Mouse (Mus musculus): Measurements from ENCODE around the gene Rpl21.

The Rpl21 gene

GRCm38 (mm10) chr5:146832769-146833448 is at the start of gene Rpl21:
Gene Rpl21 (plus strand): TSS chr5:146832890.
- DNase-seq (ENCODE audit: low spot score), result peak; percentile 91

DNA sequence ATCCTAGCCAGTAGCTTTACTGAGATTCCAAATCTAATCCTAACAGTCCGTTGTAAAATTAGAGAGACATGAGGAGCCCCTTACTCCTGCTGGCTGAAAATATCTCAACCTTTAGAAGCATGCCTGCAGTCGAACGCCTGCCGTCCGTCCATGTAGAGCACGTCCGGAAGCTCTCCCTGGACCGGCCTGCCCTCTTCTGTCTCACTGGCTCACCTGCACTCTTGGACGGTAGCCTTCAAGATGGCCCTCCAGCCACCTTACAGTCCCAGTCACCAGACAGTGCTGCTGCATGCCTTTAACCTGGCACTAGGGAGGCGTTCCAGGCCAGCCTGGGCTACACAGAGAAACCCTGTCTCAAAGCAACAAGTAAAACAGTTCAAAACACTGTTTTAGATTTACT is 49.4 kb upstream of the Rpl21 start:
- DNase-seq (ENCODE audit: low spot score), result no peak

DNA sequence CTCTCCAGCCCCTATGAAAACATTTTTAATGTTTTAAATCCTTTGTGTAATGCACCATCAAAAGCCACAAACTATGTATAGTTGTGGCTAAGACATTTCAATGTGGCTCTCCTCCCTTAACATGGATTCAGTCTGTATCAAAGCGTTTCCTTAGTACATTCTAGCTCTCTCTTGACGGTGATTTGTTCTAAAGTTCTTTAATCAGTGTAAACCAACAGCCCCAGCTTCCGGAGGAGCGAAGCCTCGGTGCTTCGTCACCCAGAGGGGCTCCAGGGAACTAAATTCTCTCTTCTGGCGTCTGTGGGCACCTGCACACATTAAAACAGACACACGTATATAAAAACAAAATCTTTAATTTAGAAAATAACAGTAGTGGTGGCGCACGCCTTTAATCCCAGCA is 48.8 kb upstream of the Rpl21 start:
- no peak for DNase-seq (ENCODE audit: low spot score)

DNA sequence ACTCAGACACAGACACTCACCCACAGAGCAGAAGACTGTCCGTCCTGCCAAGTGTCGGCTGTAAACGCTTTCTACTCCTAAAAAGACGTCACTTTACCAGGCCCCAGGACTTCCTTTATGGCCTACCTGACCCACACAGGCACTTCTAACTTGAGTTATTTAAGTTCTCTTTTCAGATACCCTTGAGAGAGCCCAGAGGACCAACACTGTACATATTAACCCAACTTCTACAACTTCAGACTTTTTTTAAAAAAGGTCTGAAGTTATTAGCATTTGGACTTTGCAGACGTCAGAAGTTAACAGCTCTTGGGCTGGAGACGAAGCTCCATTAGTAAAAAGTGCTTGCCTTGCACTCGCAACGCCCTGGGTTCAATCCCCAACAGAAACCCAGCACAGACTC is 46.6 kb upstream of the Rpl21 start:
- no peak for DNase-seq (ENCODE audit: low spot score)

- DNase-seq (ENCODE audit: low spot score), result no peak
These were observed 43.3 kb upstream of the Rpl21 start for GRCm38 (mm10) chr5:146789413-146789812.

DNA sequence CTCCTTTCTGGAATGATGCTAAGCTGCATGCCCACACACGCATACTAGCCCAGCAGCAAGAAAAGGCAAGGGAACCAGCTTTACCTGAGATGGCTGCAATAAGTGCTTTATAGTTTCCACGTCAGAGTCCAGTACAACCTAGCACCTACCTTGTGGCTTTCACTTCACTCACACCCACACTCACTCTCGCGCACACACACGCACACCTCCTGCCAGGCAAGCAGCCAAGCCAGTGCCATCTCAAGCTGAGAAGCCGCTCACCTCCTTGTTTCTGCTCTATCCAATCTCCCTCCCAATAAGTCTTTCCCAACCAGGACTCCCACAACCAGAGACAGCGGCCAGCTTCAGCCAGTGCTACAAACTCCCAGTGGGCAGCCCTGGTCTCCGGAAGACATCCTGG is 41.7 kb upstream of the Rpl21 start:
- no peak for DNase-seq (ENCODE audit: low spot score)

- no peak for DNase-seq (ENCODE audit: low spot score)
These were observed 40.4 kb upstream of the Rpl21 start for GRCm38 (mm10) chr5:146792140-146792791.

- DNase-seq (ENCODE audit: low spot score), result no peak
These were observed 39.0 kb upstream of the Rpl21 start for GRCm38 (mm10) chr5:146793630-146794083.

- DNase-seq (ENCODE audit: low spot score), result peak; percentile 41
These were observed 38.4 kb upstream of the Rpl21 start for GRCm38 (mm10) chr5:146794084-146794852.

DNA sequence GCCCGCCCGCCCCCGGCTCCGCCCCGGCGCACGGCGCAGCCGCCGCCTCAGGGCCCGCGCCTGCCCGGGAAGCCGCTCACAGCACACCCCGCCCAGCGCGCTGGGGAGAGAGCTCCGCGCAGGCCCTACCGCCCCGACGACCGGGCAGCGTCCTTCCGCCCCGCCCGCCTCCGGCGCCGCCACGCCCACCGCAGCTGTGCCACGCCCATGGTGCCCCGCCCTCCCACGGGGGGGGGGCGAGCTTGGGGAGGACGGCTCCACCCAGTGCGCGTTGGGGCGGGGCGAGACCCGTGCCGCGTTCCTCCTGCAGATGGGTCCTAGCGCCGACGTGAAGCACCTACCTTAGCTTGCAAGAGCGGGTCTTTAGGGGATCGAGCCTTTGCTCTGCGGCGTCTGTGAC is 37.8 kb upstream of the Rpl21 start, which contains the start of gene Usp12:
Gene Usp12 (minus strand): TSS at position 154 of the 400 bp plus-strand sequence.
- peak; percentile 99 for DNase-seq (ENCODE audit: low spot score)

- DNase-seq (ENCODE audit: low spot score), result no peak
These were observed 37.0 kb upstream of the Rpl21 start for GRCm38 (mm10) chr5:146795728-146796127.

DNA sequence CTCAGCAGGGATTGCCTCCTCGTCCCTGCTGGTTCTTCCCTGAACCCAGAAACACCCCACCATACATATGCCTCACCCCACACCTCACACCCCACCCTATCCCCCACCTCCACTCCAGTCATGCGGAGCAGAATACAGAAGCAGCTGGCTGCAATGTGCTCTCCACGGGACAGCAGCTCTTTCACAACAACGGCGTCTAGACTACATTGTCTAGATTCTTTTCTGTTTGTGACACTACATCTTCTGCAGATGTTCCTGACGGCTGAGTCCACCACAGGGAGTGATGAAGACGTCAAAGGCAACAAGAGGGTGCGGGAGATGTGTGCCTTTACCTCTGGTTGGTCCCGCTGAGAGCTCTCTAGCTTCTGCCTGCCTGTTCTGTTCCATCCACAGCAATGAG is 34.7 kb upstream of the Rpl21 start:
- DNase-seq (ENCODE audit: low spot score), result no peak

- DNase-seq (ENCODE audit: low spot score), result no peak
These were observed 26.7 kb upstream of the Rpl21 start for GRCm38 (mm10) chr5:146806004-146806430.

GRCm38 (mm10) chr5:146809951-146810350 is 22.7 kb upstream of the Rpl21 start:
- no peak for DNase-seq (ENCODE audit: low spot score)

DNA sequence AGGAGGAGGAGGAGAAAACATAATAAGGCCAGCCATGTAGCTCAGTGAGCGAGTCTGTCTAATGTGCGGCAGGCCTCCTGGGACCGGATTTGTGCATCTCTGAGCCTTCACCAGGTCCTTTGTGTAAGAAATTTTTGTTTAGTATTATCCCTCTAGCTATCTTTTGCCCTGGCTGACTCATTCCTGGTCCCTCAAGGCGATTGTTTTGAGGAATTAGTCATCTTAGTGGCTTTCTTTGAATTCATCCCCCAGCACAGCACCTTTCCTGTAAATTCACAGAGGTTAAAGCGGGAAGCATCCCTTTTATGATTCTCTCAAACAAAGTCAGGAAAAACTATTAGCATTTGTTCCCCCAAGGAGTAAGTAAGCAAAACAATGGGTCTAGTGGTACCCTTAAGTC is 19.8 kb upstream of the Rpl21 start:
- no peak for DNase-seq (ENCODE audit: low spot score)

DNA sequence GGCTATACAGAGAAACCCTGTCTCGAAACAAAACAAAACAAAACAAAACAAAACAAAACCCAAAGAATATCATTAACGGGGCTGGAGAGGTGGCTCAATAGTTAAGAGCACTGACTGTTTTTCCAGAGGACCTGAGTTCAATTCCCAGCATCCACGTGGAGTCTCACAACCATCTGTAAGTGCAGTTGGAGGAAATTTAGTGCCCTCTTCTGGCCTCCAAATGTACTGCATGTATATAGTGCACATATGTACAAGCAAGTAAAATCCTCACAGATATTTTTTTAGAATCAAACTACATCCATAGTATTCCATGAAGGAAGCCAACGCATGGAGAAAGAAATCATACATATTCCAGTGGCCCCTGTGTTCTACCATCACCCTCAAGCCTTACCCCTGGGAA is 19.3 kb upstream of the Rpl21 start:
- DNase-seq (ENCODE audit: low spot score), result no peak

DNA sequence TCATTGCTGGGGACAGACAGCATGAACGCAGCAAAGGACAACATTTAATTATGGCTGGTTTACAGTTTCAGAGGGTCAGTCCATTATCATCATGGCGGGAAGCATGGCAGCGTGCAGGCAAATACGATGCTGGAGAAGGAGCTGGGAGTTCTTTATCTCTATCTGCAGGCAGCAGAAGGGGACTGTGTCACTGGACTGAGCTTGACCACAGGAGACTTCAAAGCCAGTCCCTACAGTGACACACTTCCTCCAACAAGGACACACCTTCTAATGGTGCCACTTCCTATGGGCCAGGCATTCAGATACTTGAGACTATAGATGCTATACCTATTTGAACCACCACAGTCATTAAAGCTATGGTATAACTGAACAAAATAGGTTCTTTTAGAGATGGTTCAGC is 17.3 kb upstream of the Rpl21 start:
- DNase-seq (ENCODE audit: low spot score), result no peak

- no peak for DNase-seq (ENCODE audit: low spot score)
These were observed 15.1 kb upstream of the Rpl21 start for GRCm38 (mm10) chr5:146817583-146817982.

DNA sequence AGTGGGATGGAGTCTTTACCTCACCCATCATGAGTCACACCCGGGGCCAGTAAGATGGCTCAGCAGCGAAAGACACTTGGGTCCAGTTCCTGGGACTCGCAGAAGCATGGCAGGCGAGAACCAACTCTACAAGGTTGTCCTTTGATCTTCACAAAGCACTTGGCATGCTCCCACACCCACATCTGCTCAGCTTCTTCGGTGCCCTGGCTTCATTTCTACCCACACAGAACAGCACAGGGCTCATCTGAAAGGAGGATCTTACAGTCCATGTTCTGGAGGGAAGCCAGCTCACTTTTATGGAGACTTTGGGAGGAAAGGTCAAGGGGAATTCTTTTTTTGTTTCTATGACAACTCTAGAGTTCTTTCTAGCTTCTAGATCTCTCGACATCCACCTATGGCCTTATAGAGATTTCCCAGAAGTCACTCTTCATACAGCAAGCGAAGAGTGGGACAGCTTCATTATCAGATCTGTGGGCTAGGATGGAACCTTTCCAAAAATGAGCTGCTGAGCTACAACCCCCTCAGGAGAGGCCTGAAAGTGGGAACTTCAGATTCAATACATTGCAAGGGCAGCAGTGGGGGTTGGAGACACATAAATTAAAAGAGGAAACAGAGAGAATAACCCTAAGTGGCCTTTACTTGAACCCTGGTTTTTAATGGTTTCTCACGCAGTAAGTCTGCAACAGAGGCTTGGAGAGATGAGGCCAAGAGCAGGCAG is 13.6 kb upstream of the Rpl21 start:
- DNase-seq (ENCODE audit: low spot score), result no peak

- DNase-seq (ENCODE audit: low spot score), result no peak
These were observed 9.7 kb upstream of the Rpl21 start for GRCm38 (mm10) chr5:146823005-146823404.

DNA sequence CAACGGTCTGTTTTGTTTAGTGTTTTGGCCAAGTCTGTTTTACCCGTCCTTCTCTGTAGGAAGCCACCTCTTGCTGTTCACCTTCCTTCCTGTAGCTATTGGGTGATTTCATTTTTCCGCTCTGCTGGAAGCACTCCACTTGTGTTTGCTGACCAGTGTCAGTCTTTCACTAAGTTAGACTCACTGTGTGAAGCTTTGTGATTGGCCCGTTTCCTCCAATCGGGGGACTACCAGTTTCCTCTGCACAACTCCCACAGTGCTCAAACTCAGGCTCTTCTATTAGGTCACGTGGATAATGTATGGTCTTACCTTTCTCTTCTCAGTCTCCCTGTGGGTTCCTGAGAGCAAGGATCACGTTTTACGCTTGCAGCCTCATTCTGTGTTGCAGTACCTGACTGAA is 3.2 kb upstream of the Rpl21 start:
- no peak for DNase-seq (ENCODE audit: low spot score)

DNA sequence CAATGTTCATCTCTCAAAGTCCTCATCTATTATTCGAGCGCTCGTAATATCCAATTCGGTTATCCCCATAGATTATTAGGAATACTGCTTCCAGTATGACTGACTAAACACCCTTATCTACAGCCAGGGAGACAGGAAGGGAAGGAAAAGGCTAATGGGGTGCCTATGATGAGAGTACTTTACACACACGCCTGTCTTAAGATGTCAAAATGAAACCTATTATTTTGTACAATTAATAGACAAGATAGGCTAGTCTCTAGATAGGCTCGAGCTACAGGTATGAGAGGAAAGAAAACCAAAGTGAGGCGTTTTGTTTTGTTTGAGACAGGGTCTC is 288 bp upstream of the Rpl21 start:
- DNase-seq (ENCODE audit: low spot score), result no peak
